11 mouse cellular contexts compared by ENCODE assay signal in genomic region chr2:58529860-58530440, GRCm38 (mm10). TPM values are rescaled to one million over a fixed set of nuclear protein-coding genes. Genes with fewer than 3 reads are reported as not detected.
A peak's percentile ranks its signal among the peaks of the same experiment; 100 is the strongest.
DNase-seq lines count a peak whose midpoint lies in the region; ATAC-seq and TF ChIP-seq lines count a peak whose summit lies in the region.
"Had no signal": no experiment of that assay in that cellular context is flagged by ENCODE, and none has a peak within 500 bp of the region (broad histone marks: within the 10 kb centered on the region; RNA-seq: fewer than 3 reads in every experiment).

No protein-coding gene starts in this region.

- H3K36me3 ChIP-seq in heart, embryonic 14.5 days (ENCODE audit: control insufficient read depth, insufficient read depth, low read length) = 0 out of 2 replicates have a peak, but pooled peaks cover under 1% of the 10 kb centered on the region
- H3K36me3 ChIP-seq in ES-E14 (ENCODE audit: control insufficient read depth, insufficient read depth, low read length, poor library complexity, severe bottlenecking) = no peaks in the 10 kb centered on the region

- H3K4me2 ChIP-seq in heart, embryonic 14.5 days (ENCODE audit: low read length) = no peak overlapping the region

- 0 out of 2 replicates have a peak overlapping the region, but pooled peaks have one; percentile 25 for H3K9ac ChIP-seq in heart, embryonic 14.5 days (ENCODE audit: low read length)
- no peak overlapping the region for H3K9ac ChIP-seq in ES-E14 (ENCODE audit: insufficient read depth, low read depth, low read length, poor library complexity, severe bottlenecking)

- H3K27me3 ChIP-seq in heart, embryonic 14.5 days (ENCODE audit: control insufficient read depth, insufficient read depth, low read length) = no peaks in the 10 kb centered on the region
- H3K27me3 ChIP-seq: Patski had no signal

- in situ Hi-C loops in ES-E14 (cut with MboI; ENCODE audit: low sequenced_read_pairs in 2 of 2, unreplicated experiment in 2 of 2) = no loop called here

- no peak for ATAC-seq in heart, embryonic 14.5 days (ENCODE audit: insufficient number of reproducible peaks, insufficient read depth, low FRiP score, low read depth)
- ATAC-seq: Patski had no signal

- H3K4me1 ChIP-seq in heart, embryonic 14.5 days (ENCODE audit: control insufficient read depth in 2 of 2, insufficient read depth in 2 of 2, low read length in 2 of 2) = peaks cover 49 to 80% of the 10 kb centered on the region in 2 experiments
- H3K4me1 ChIP-seq in ES-E14 (ENCODE audit: control insufficient read depth in 2 of 2, insufficient read depth in 2 of 2, low read length in 2 of 2, poor library complexity in 1 of 2) = peaks cover 0 to 15% of the 10 kb centered on the region in 2 experiments; a peak in 2 of 4 replicates

- no peaks in the 10 kb centered on the region for H3K9me3 ChIP-seq in heart, embryonic 14.5 days (ENCODE audit: control insufficient read depth, low read length)
- H3K9me3 ChIP-seq in ES-E14 (ENCODE audit: control insufficient read depth, insufficient read depth, low read depth, low read length) = no peaks in the 10 kb centered on the region

- 56% methylated on average over 7 of the region's 7 CpGs for WGBS in heart, embryonic 14.5 days

- peak overlapping the region in 1 of 2 experiments; percentile 51; a peak in 2 of 4 replicates for H3K27ac ChIP-seq in heart, embryonic 14.5 days (replicated peaks in 1 of 2; ENCODE audit: control insufficient read depth in 1 of 2, insufficient read depth in 1 of 2, low read depth in 2 of 2, low read length in 2 of 2)
- H3K27ac ChIP-seq in ES-E14 (ENCODE audit: insufficient read depth, low read depth, low read length, poor library complexity, severe bottlenecking) = no peak overlapping the region

- no peak for DNase-seq in heart, adult 9 months (ENCODE audit: low spot score in 2 of 2)
- DNase-seq in ES-E14 (ENCODE audit: low read depth, low spot score) = no peak
- peak; percentile 51 for DNase-seq in adrenal gland, postnatal 14 days
- DNase-seq in kidney, postnatal 14 days = peak; percentile 47
- no peak for DNase-seq in layer of hippocampus, postnatal 25 days (ENCODE audit: extremely low spot score in 1 of 2, low spot score in 1 of 2)
- DNase-seq in spleen, postnatal 4 days (ENCODE audit: low spot score in 2 of 2) = no peak
- DNase-seq: layer of hippocampus, adult 9-11 months; lung, adult 18-20 months; thymus, postnatal 4 days had no signal

- no peak overlapping the region for H3K4me3 ChIP-seq in heart, embryonic 14.5 days (ENCODE audit: control insufficient read depth in 1 of 2, insufficient read depth in 1 of 2, low read depth in 1 of 2, low read length in 2 of 2)
- H3K4me3 ChIP-seq in ES-E14 (ENCODE audit: insufficient read depth in 1 of 2, low read depth in 1 of 2, low read length in 2 of 2, poor library complexity in 1 of 2, severe bottlenecking in 1 of 2) = no peak overlapping the region

TF ChIP-seq in ES-E14, 5 proteins besides CTCF, POLR2A, EP300 and RAD21:
- no peak for TF ChIP-seq CHD2 (IDR thresholded peaks at IDR 0.05; ENCODE audit: low read depth, low read length)
- peak; percentile 64; the same call in 1 of the 2 replicates for TF ChIP-seq MAFK (IDR thresholded peaks at IDR 0.05; ENCODE audit: insufficient read depth, low read depth, low read length)
- no peak for TF ChIP-seq ZNF384 (IDR thresholded peaks at IDR 0.05; ENCODE audit: low read depth, low read length)

RNA-seq across cellular contexts. Expression of gene Acvr1, which starts 37.0 kb away (rescaled TPM):
- polyA plus RNA-seq in heart, embryonic 14.5 days (2014; fragmentation: Nextera tagmentation; extraction: Ambion mirVana) = 12.5 and 12.6 TPM in 2 replicates
- total RNA-seq in ES-E14 (2012; rRNA removed) = 6.6 and 8.0 TPM in 2 replicates
- 45.0 and 50.3 TPM in 2 replicates for total RNA-seq in adrenal gland, postnatal 14 days (2021)
- total RNA-seq in layer of hippocampus, postnatal 25 days (2021) = 10 to 100 TPM; 43.1 to 48.2 TPM

RNA-seq across cellular contexts. Expression of gene Upp2, which starts 37.1 kb away (rescaled TPM):
- 6.1 and 7.5 TPM in 2 replicates for polyA plus RNA-seq in heart, embryonic 14.5 days (2014; fragmentation: Nextera tagmentation; extraction: Ambion mirVana)
- total RNA-seq in ES-E14 (2012; rRNA removed) = 0.63 and 0.67 TPM in 2 replicates
- 9.5 and 52.8 TPM in 2 replicates for total RNA-seq in adrenal gland, postnatal 14 days (2021)
- 10 to 100 TPM; 30.9 to 32.5 TPM for total RNA-seq in layer of hippocampus, postnatal 25 days (2021)

Comparison
In these comparisons a context has a peak if more than half of its experiments do, and no peak if none do; other contexts are left out.
1. DNase-seq: peak in adrenal gland, postnatal 14 days (single experiment) and kidney, postnatal 14 days (single experiment); none in heart, adult 9 months (0 of 2), ES-E14 (single experiment), layer of hippocampus, postnatal 25 days (0 of 2) and spleen, postnatal 4 days (0 of 2).